Mouse (Mus musculus) neural tube, embryonic 15.5 days (tissue): Measurements from ENCODE around the gene Smim13. TPM values are rescaled to one million over a fixed set of nuclear protein-coding genes. Genes with fewer than 3 reads are reported as not detected.

ENCODE experiments used
- polyA plus RNA-seq: library from polyadenylated mRNA; unstranded; fragments of >200 nt; fragmentation: Nextera tagmentation; extraction: Ambion mirVana; gene quantifications from 2 replicates; pipeline ENCODE4 v1.2.1, GENCODE M21; 2015

The Smim13 gene
- polyA plus RNA-seq, 1 experiment from 2014 or later = 31.2 TPM

Other genes starting within 250 kb of the Smim13 start
- gene Pak1ip1, start 248.8 kb upstream of the Smim13 start, polyA plus RNA-seq = 50.3 and 60.1 TPM in 2 replicates
- gene Tmem14c, start 233.6 kb upstream of the Smim13 start, polyA plus RNA-seq = 142 and 155 TPM in 2 replicates
- gene Mak, start 170.1 kb upstream of the Smim13 start, polyA plus RNA-seq = 0.70 and 1.4 TPM in 2 replicates
- not detected in 2 replicates for gene Gcm2, start 138.8 kb upstream of the Smim13 start, polyA plus RNA-seq
- gene Sycp2l, start 135.5 kb upstream of the Smim13 start, polyA plus RNA-seq = not detected in 2 replicates
- gene Elovl2, start 29.4 kb upstream of the Smim13 start, polyA plus RNA-seq = 30.7 and 35.2 TPM in 2 replicates
- gene Gm17364, start 24.1 kb downstream of the Smim13 start, polyA plus RNA-seq = not detected in 2 replicates
- gene Nedd9, start 237.5 kb downstream of the Smim13 start, polyA plus RNA-seq = 12.4 and 19.2 TPM in 2 replicates